Mouse (Mus musculus) forebrain, embryonic 11.5 days (tissue): ENCODE measurements around the gene Frmd4b. TPM values are rescaled to one million over a fixed set of nuclear protein-coding genes. Genes with fewer than 3 reads are reported as not detected.

Experiments used
- polyA plus RNA-seq: library from polyadenylated mRNA; unstranded; fragments of >200 nt; fragmentation: Nextera tagmentation; extraction: Ambion mirVana; gene quantifications from 2 replicates; pipeline ENCODE4 v1.2.1, GENCODE M21; 2014

Frmd4b gene
- polyA plus RNA-seq, 1 experiment from 2014 or later = 35.7 TPM

Other genes starting within 250 kb of the Frmd4b start
- gene Mitf, start 189.5 kb upstream of the Frmd4b start, polyA plus RNA-seq = 0.79 and 1.7 TPM in 2 replicates